Mouse (Mus musculus) liver, adult (tissue): Measurements from ENCODE around the gene Lamtor4.

Experiments
- GATA4 ChIP-seq: IDR thresholded peaks from 2 replicates; pipeline ENCODE4 v1.6.1; 2014; ENCODE audit warnings: mild to moderate bottlenecking, low read length; ENCODE audit not compliant: insufficient replicate concordance

The Lamtor4 gene

GRCm38 (mm10) chr5:138255353-138256093, at the start of gene Lamtor4:
Gene Lamtor4 (plus strand): TSS chr5:138255482.
- no peak for TF ChIP-seq GATA4

- TF ChIP-seq GATA4: no peak
These were observed 48.0 kb upstream of the Lamtor4 start for GRCm38 (mm10) chr5:138207253-138207652.

GRCm38 (mm10) chr5:138207873-138208272, 47.4 kb upstream of the Lamtor4 start:
- TF ChIP-seq GATA4: no peak

- no peak for TF ChIP-seq GATA4
These were observed 35.4 kb upstream of the Lamtor4 start for GRCm38 (mm10) chr5:138219864-138220263.

GRCm38 (mm10) chr5:138222111-138222510, 33.2 kb upstream of the Lamtor4 start:
- no peak for TF ChIP-seq GATA4

- no peak for TF ChIP-seq GATA4
These were observed 32.0 kb upstream of the Lamtor4 start for GRCm38 (mm10) chr5:138223287-138223686.

GRCm38 (mm10) chr5:138225700-138226099, 29.6 kb upstream of the Lamtor4 start, which contains the start of gene Nxpe5:
Gene Nxpe5 (plus strand): TSS chr5:138225898.
- no peak for TF ChIP-seq GATA4

- TF ChIP-seq GATA4: no peak
These were observed 28.8 kb upstream of the Lamtor4 start for GRCm38 (mm10) chr5:138226491-138226890.

GRCm38 (mm10) chr5:138227367-138227766, 27.9 kb upstream of the Lamtor4 start:
- TF ChIP-seq GATA4: no peak

GRCm38 (mm10) chr5:138228026-138228425, 27.3 kb upstream of the Lamtor4 start:
- TF ChIP-seq GATA4: no peak

- TF ChIP-seq GATA4: no peak
These were observed 25.8 kb upstream of the Lamtor4 start for GRCm38 (mm10) chr5:138229511-138229910.

GRCm38 (mm10) chr5:138233778-138234177, 21.5 kb upstream of the Lamtor4 start:
- TF ChIP-seq GATA4: no peak

GRCm38 (mm10) chr5:138234224-138234623, 21.1 kb upstream of the Lamtor4 start:
- TF ChIP-seq GATA4: no peak

- TF ChIP-seq GATA4: no peak
These were observed 13.8 kb upstream of the Lamtor4 start for GRCm38 (mm10) chr5:138241511-138241910.

- no peak for TF ChIP-seq GATA4
These were observed 4.1 kb upstream of the Lamtor4 start for GRCm38 (mm10) chr5:138251144-138251543.

GRCm38 (mm10) chr5:138253061-138253460, 2.2 kb upstream of the Lamtor4 start:
- no peak for TF ChIP-seq GATA4

GRCm38 (mm10) chr5:138256094-138256467, 799 bp downstream of the Lamtor4 start:
- no peak for TF ChIP-seq GATA4
